Mouse (Mus musculus) neural tube, embryonic 15.5 days (tissue): ENCODE measurements around the gene 4933424G06Rik. TPM values are rescaled to one million over a fixed set of nuclear protein-coding genes. Genes with fewer than 3 reads are reported as not detected.

Experiments
- ATAC-seq: fragments of 200-750 bp; cut with Nextera tagmentation; 2 replicates; pipeline ENCODE4 v1.8.0; 2017; ENCODE audit warnings: mild to moderate bottlenecking, moderate TSS enrichment, moderate library complexity; ENCODE audit not compliant: low FRiP score
- H3K27ac ChIP-seq: fragments of 300-500 bp; sonication (generic); replicated peaks from 2 replicates; pipeline ENCODE4 v1.5.1; 2015; ENCODE audit warnings: mild to moderate bottlenecking, inconsistent platforms
- H3K27me3 ChIP-seq: fragments of 300-500 bp; sonication (generic); replicated peaks from 2 replicates; pipeline ENCODE4 v1.6.1; 2015; ENCODE audit warnings: inconsistent platforms
- H3K36me3 ChIP-seq: fragments of 300-500 bp; sonication (generic); 2 replicates; pipeline ENCODE4 v1.6.1; 2015; ENCODE audit warnings: inconsistent platforms
- H3K4me1 ChIP-seq: fragments of 300-500 bp; sonication (generic); 2 replicates; pipeline ENCODE4 v1.6.1; 2015; ENCODE audit warnings: inconsistent platforms
- H3K4me2 ChIP-seq: fragments of 300-500 bp; sonication (generic); 2 replicates; pipeline ENCODE4 v1.6.1; 2015; ENCODE audit warnings: inconsistent platforms, mild to moderate bottlenecking, moderate library complexity
- H3K4me3 ChIP-seq: fragments of 300-500 bp; sonication (generic); replicated peaks from 2 replicates; pipeline ENCODE4 v1.5.1; 2015; ENCODE audit warnings: mild to moderate bottlenecking, inconsistent platforms
- H3K9ac ChIP-seq: fragments of 300-500 bp; sonication (generic); replicated peaks from 2 replicates; pipeline ENCODE4 v1.6.1; 2015; ENCODE audit warnings: mild to moderate bottlenecking, inconsistent platforms
- H3K9me3 ChIP-seq: fragments of 300-500 bp; sonication (generic); replicated peaks from 2 replicates; pipeline ENCODE4 v1.6.1; 2016; ENCODE audit warnings: inconsistent platforms
- WGBS: fragments of 180-500 bp; shearing (Covaris S2); methylation state at CpG from one replicate; pipeline ENCODE4 v1.1.7; 2015; ENCODE audit warnings: mixed read lengths; 5-methylcytosine and 5-hydroxymethylcytosine counted together
- polyA plus RNA-seq: library from polyadenylated mRNA; unstranded; fragments of >200 nt; fragmentation: Nextera tagmentation; extraction: Ambion mirVana; gene quantifications from 2 replicates; pipeline ENCODE4 v1.2.1, GENCODE M21; 2015

The 4933424G06Rik gene
- polyA plus RNA-seq, 1 experiment from 2014 or later: 0.32 TPM

GRCm38 (mm10) chr1:36714311-36714710 lies 4.4 kb downstream of the 4933424G06Rik start, which contains the start of gene Actr1b:
TSS of gene Actr1b (minus strand) at chr1:36714422.
- Histone ChIP-seq H3K4me3 (no peak within 1 kb of the TSS), H3K36me3 (no peaks in the 10 kb centered on the region), H3K9me3 (no peaks in the 10 kb centered on the region), H3K4me1 (peaks cover 5% of the 10 kb centered on the region; the same call in 1 of the 2 replicates), H3K27me3 (no peaks in the 10 kb centered on the region), H3K9ac (no peak within 1 kb of the TSS), H3K27ac (no peak within 1 kb of the TSS), H3K4me2 (no peak within 1 kb of the TSS)
- WGBS: 82% methylated on average over 5 of the region's 5 CpGs
- ATAC-seq: no peak

- Histone ChIP-seq H3K4me2 (no peak overlapping the region), H3K4me1 (peaks cover 6% of the 10 kb centered on the region), H3K9ac (no peak overlapping the region), H3K36me3 (no peaks in the 10 kb centered on the region), H3K9me3 (no peaks in the 10 kb centered on the region), H3K27ac (no peak overlapping the region), H3K4me3 (no peak overlapping the region), H3K27me3 (no peaks in the 10 kb centered on the region)
- no peak for ATAC-seq
- WGBS: 84% methylated on average over 1 of the region's 1 CpGs
Measured at GRCm38 (mm10) chr1:36718786-36719185, 8.8 kb downstream of the 4933424G06Rik start.

- peak; percentile 55; the same call in 1 of the 2 replicates for ATAC-seq
- Histone ChIP-seq H3K4me2 (no peak overlapping the region), H3K4me3 (no peak overlapping the region), H3K36me3 (no peaks in the 10 kb centered on the region), H3K9me3 (no peaks in the 10 kb centered on the region), H3K9ac (no peak overlapping the region), H3K27ac (peak overlapping the region; percentile 33; the same call in 1 of the 2 replicates), H3K27me3 (no peaks in the 10 kb centered on the region), H3K4me1 (peaks cover 10% of the 10 kb centered on the region)
- WGBS: 56% methylated on average over 16 of the region's 16 CpGs
Measured at GRCm38 (mm10) chr1:36723146-36724056, 13.5 kb downstream of the 4933424G06Rik start.

GRCm38 (mm10) chr1:36724057-36724431 lies 14.1 kb downstream of the 4933424G06Rik start:
- 26% methylated on average over 4 of the region's 4 CpGs for WGBS
- peaks cover 10% of the 10 kb centered on the region for H3K4me1 ChIP-seq
- peak; percentile 53; the same call in 1 of the 2 replicates for ATAC-seq

GRCm38 (mm10) chr1:36737300-36737699 lies 27.4 kb downstream of the 4933424G06Rik start:
- Histone ChIP-seq H3K9me3 (no peaks in the 10 kb centered on the region), H3K27me3 (no peaks in the 10 kb centered on the region), H3K9ac (no peak overlapping the region), H3K4me2 (no peak overlapping the region), H3K4me1 (no peaks in the 10 kb centered on the region), H3K36me3 (no peaks in the 10 kb centered on the region), H3K4me3 (no peak overlapping the region), H3K27ac (no peak overlapping the region)
- peak; percentile 68; the same call in 1 of the 2 replicates for ATAC-seq
- WGBS: 12% methylated on average over 4 of the region's 4 CpGs

More at GRCm38 (mm10) chr1:36724057-36724431, 14.1 kb downstream of the 4933424G06Rik start:
- Histone ChIP-seq H3K4me3 (no peak overlapping the region), H3K9me3 (no peaks in the 10 kb centered on the region), H3K36me3 (no peaks in the 10 kb centered on the region), H3K4me2 (no peak overlapping the region), H3K27me3 (no peaks in the 10 kb centered on the region), H3K27ac (peak overlapping the region; percentile 23; the same call in 1 of the 2 replicates), H3K9ac (no peak overlapping the region)

GRCm38 (mm10) chr1:36739231-36739630 lies 29.3 kb downstream of the 4933424G06Rik start:
- Histone ChIP-seq H3K4me3 (no peak overlapping the region), H3K9ac (no peak overlapping the region), H3K27ac (no peak overlapping the region), H3K27me3 (no peaks in the 10 kb centered on the region; the same call in 1 of the 2 replicates), H3K36me3 (no peaks in the 10 kb centered on the region), H3K4me1 (peaks cover 3% of the 10 kb centered on the region), H3K9me3 (no peaks in the 10 kb centered on the region), H3K4me2 (no peak overlapping the region)
- WGBS: 66% methylated on average over 5 of the region's 5 CpGs
- no peak for ATAC-seq

- Histone ChIP-seq H3K27me3 (no peaks in the 10 kb centered on the region; the same call in 1 of the 2 replicates), H3K4me2 (no peak overlapping the region), H3K9me3 (no peaks in the 10 kb centered on the region), H3K4me3 (no peak overlapping the region), H3K36me3 (no peaks in the 10 kb centered on the region), H3K9ac (no peak overlapping the region), H3K27ac (no peak overlapping the region), H3K4me1 (peaks cover 11% of the 10 kb centered on the region)
- ATAC-seq: no peak
- WGBS: 83% methylated on average over 9 of the region's 9 CpGs
Measured at GRCm38 (mm10) chr1:36743046-36743445, 33.1 kb downstream of the 4933424G06Rik start.

GRCm38 (mm10) chr1:36744268-36744944 lies 34.5 kb downstream of the 4933424G06Rik start:
- H3K9ac ChIP-seq: no peak overlapping the region
- H3K4me2 ChIP-seq: peak overlapping the region; percentile 55
- no peaks in the 10 kb centered on the region; the same call in 1 of the 2 replicates for H3K27me3 ChIP-seq
- H3K4me3 ChIP-seq: peak overlapping the region; percentile 31
- 21% methylated on average over 17 of the region's 17 CpGs for WGBS
- peak; percentile 83 for ATAC-seq
- H3K9me3 ChIP-seq: no peaks in the 10 kb centered on the region
- no peak overlapping the region for H3K27ac ChIP-seq
- H3K4me1 ChIP-seq: peaks cover 11% of the 10 kb centered on the region
- H3K36me3 ChIP-seq: no peaks in the 10 kb centered on the region

- Histone ChIP-seq H3K9ac (no peak overlapping the region), H3K4me2 (no peak overlapping the region), H3K36me3 (no peaks in the 10 kb centered on the region), H3K9me3 (no peaks in the 10 kb centered on the region), H3K4me3 (no peak overlapping the region), H3K27me3 (no peaks in the 10 kb centered on the region; the same call in 1 of the 2 replicates), H3K4me1 (peaks cover 11% of the 10 kb centered on the region), H3K27ac (no peak overlapping the region)
- WGBS: 38% methylated on average over 4 of the region's 4 CpGs
- ATAC-seq: no peak
Measured at GRCm38 (mm10) chr1:36745661-36746060, 35.7 kb downstream of the 4933424G06Rik start.

- 46% methylated on average over 15 of the region's 15 CpGs for WGBS
- no peak for ATAC-seq
- H3K9ac ChIP-seq: no peak overlapping the region
Measured at GRCm38 (mm10) chr1:36746452-36746851, 36.5 kb downstream of the 4933424G06Rik start.

GRCm38 (mm10) chr1:36753932-36754675 lies 44.2 kb downstream of the 4933424G06Rik start:
- 84% methylated on average over 6 of the region's 6 CpGs for WGBS
- no peaks in the 10 kb centered on the region for H3K9me3 ChIP-seq
- ATAC-seq: no peak

More at GRCm38 (mm10) chr1:36746452-36746851, 36.5 kb downstream of the 4933424G06Rik start:
- Histone ChIP-seq H3K4me2 (no peak overlapping the region), H3K27ac (no peak overlapping the region), H3K4me3 (no peak overlapping the region), H3K27me3 (no peaks in the 10 kb centered on the region; the same call in 1 of the 2 replicates), H3K36me3 (no peaks in the 10 kb centered on the region), H3K4me1 (peaks cover 11% of the 10 kb centered on the region), H3K9me3 (no peaks in the 10 kb centered on the region)

More at GRCm38 (mm10) chr1:36753932-36754675, 44.2 kb downstream of the 4933424G06Rik start:
- H3K4me2 ChIP-seq: no peak overlapping the region
- H3K4me1 ChIP-seq: no peaks in the 10 kb centered on the region
- no peak overlapping the region for H3K27ac ChIP-seq
- no peaks in the 10 kb centered on the region for H3K27me3 ChIP-seq
- no peak overlapping the region for H3K9ac ChIP-seq
- H3K36me3 ChIP-seq: no peaks in the 10 kb centered on the region
- H3K4me3 ChIP-seq: no peak overlapping the region
